Mouse (Mus musculus) neural tube, embryonic 12.5 days (tissue): ENCODE measurements around the gene Tppp2. TPM values are rescaled to one million over a fixed set of nuclear protein-coding genes. Genes with fewer than 3 reads are reported as not detected.

ENCODE experiments used
- ATAC-seq: fragments of 200-750 bp; cut with Nextera tagmentation; 2 replicates; pipeline ENCODE4 v1.8.0; 2017; ENCODE audit warnings: low read depth, mild to moderate bottlenecking, moderate TSS enrichment, moderate library complexity; ENCODE audit not compliant: low FRiP score
- H3K27ac ChIP-seq: fragments of 300-500 bp; sonication (generic); 2 replicates; pipeline ENCODE4 v1.5.1; 2016
- H3K27me3 ChIP-seq: fragments of 300-500 bp; sonication (generic); replicated peaks from 2 replicates; pipeline ENCODE4 v1.6.1; 2016; ENCODE audit warnings: mild to moderate bottlenecking
- H3K36me3 ChIP-seq: fragments of 300-500 bp; sonication (generic); 2 replicates; pipeline ENCODE4 v1.6.1; 2016; ENCODE audit warnings: mild to moderate bottlenecking
- H3K4me1 ChIP-seq: fragments of 300-500 bp; sonication (generic); 2 replicates; pipeline ENCODE4 v1.6.1; 2016
- H3K4me2 ChIP-seq: fragments of 300-500 bp; sonication (generic); replicated peaks from 2 replicates; pipeline ENCODE4 v1.6.1; 2016; ENCODE audit warnings: mild to moderate bottlenecking
- H3K4me3 ChIP-seq: fragments of 300-500 bp; sonication (generic); 2 replicates; pipeline ENCODE4 v1.5.1; 2016
- H3K9ac ChIP-seq: fragments of 300-500 bp; sonication (generic); 2 replicates; pipeline ENCODE4 v1.6.1; 2016; ENCODE audit warnings: mild to moderate bottlenecking
- H3K9me3 ChIP-seq: fragments of 300-500 bp; sonication (generic); 2 replicates; pipeline ENCODE4 v1.6.1; 2016; ENCODE audit warnings: mild to moderate bottlenecking
- WGBS: fragments of 180-500 bp; shearing (Covaris S2); methylation state at CpG from one replicate; pipeline ENCODE4 v1.1.7; 2016; 5-methylcytosine and 5-hydroxymethylcytosine counted together
- polyA plus RNA-seq: library from polyadenylated mRNA; unstranded; fragments of >200 nt; fragmentation: Nextera tagmentation; extraction: Ambion mirVana; gene quantifications from 2 replicates; pipeline ENCODE4 v1.2.1, GENCODE M21; 2016

Gene Tppp2
- not detected in 2 replicates for polyA plus RNA-seq

DNA sequence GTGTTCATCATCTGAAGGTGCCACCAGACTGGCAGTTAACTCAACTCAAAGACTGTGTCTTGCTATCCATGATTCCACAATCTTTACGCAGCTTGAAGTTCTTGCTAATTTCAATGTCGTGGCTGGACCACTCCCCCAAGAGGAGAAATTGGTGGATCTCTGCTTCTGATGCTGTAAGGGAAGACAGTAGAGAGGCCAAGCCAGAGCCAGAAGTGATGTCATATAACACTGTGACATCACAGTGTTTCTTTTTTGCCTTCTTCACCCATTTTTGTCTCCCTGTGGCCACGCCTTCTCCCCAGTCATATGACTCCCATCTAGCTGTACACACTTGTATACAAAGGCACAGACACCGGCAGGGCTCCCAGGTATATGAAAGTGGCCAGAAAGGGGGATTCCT lies at the start of gene Tppp2:
TSS of gene Tppp2 (plus strand) at position 301 of the 400 bp plus-strand sequence.
- Histone ChIP-seq H3K4me1 (peaks cover 14% of the 10 kb centered on the region), H3K27me3 (peaks cover 7% of the 10 kb centered on the region), H3K4me3 (no peak within 1 kb of the TSS), H3K27ac (no peak within 1 kb of the TSS), H3K4me2 (no peak within 1 kb of the TSS), H3K36me3 (no peaks in the 10 kb centered on the region), H3K9ac (no peak within 1 kb of the TSS), H3K9me3 (no peaks in the 10 kb centered on the region)
- no peak for ATAC-seq
- WGBS: 90% methylated on average over 4 of the region's 4 CpGs

DNA sequence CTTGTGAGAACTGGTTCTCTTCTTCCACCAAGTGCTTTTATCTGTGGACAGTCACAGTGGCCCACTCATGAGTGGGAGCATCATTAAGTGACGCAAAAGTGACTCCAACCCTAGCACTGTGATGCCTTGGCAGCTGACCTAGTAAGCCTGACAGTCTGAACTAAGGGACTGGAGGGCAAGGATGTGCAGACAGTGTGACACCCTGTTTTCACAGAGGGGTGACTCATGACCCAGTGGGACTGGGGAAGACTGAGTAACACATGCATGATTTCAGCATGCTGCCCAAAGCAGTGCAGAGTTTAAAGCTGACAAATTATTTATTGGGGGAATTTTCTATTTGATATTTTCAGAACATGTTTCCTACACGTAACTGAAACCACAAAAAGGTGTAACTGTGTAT lies 47.5 kb upstream of the Tppp2 start:
- Histone ChIP-seq H3K9ac (no peak overlapping the region), H3K9me3 (no peaks in the 10 kb centered on the region), H3K4me3 (no peak overlapping the region), H3K36me3 (no peaks in the 10 kb centered on the region), H3K4me1 (no peaks in the 10 kb centered on the region), H3K27me3 (no peaks in the 10 kb centered on the region), H3K4me2 (no peak overlapping the region), H3K27ac (no peak overlapping the region)
- 79% methylated on average over 2 of the region's 2 CpGs for WGBS
- no peak for ATAC-seq

DNA sequence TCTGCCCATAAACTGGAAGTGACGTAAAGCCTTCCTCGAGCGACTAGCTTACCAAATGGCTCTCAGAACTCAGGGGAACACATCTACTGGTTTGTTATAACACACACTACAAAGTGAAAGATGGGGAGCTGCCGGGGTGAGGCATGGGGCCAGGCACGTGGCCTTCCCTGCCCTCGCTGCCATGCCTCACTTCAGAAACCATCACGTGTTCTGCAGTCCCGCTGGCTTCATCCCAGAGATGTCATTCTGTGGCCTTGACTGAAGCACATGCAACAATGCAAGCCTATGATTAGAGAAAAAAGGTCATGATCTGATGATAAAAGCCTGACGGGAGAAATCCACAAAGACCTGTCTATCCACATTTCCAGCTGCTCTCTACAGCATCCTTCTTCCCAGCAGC lies 46.5 kb upstream of the Tppp2 start:
- ATAC-seq: no peak
- Histone ChIP-seq H3K4me3 (no peak overlapping the region), H3K4me2 (no peak overlapping the region), H3K27me3 (no peaks in the 10 kb centered on the region), H3K36me3 (no peaks in the 10 kb centered on the region), H3K27ac (no peak overlapping the region), H3K4me1 (no peaks in the 10 kb centered on the region), H3K9me3 (no peaks in the 10 kb centered on the region), H3K9ac (no peak overlapping the region)
- 87% methylated on average over 9 of the region's 9 CpGs for WGBS

GRCm38 (mm10) chr14:51877517-51877916 lies 40.7 kb upstream of the Tppp2 start:
- Histone ChIP-seq H3K9me3 (no peaks in the 10 kb centered on the region), H3K4me2 (no peak overlapping the region), H3K9ac (no peak overlapping the region), H3K4me1 (no peaks in the 10 kb centered on the region), H3K27me3 (no peaks in the 10 kb centered on the region), H3K4me3 (no peak overlapping the region), H3K36me3 (no peaks in the 10 kb centered on the region), H3K27ac (no peak overlapping the region)
- WGBS: 90% methylated on average over 3 of the region's 3 CpGs
- no peak for ATAC-seq

DNA sequence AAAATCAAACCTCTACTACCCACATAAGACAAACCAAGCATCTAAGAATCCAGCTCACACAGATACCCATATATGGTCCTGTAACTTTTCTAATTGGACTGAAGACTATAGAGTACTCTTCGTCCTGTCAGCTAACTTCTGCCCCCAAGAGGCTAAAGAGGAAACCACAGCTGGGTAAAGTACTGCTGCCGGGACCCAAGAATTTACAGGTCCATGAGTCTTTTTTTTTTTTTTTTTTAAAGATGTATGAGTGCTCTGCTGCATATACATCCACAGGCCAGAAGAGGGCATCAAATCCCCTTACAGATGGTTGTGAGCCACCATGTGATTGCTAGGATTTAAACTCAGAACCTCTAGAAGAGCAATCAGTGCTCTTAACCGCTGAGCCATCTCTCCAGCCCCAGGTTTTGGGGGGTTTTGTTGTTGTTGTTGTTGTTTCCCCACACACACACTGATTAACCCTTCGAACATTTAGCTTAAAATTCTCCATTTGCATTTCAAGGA lies 34.6 kb upstream of the Tppp2 start:
- peaks cover 21% of the 10 kb centered on the region for H3K36me3 ChIP-seq
- WGBS: 1% methylated on average over 4 of the region's 4 CpGs
- no peak overlapping the region for H3K27ac ChIP-seq
- no peaks in the 10 kb centered on the region for H3K27me3 ChIP-seq
- peak overlapping the region; percentile 61 for H3K4me3 ChIP-seq
- peak; percentile 35 for ATAC-seq
- no peaks in the 10 kb centered on the region for H3K9me3 ChIP-seq
- peaks cover 11% of the 10 kb centered on the region for H3K4me1 ChIP-seq
- H3K4me2 ChIP-seq: peak overlapping the region; percentile 72
- no peak overlapping the region for H3K9ac ChIP-seq

- Histone ChIP-seq H3K27me3 (no peaks in the 10 kb centered on the region), H3K36me3 (peaks cover 26% of the 10 kb centered on the region), H3K9me3 (no peaks in the 10 kb centered on the region), H3K27ac (peak overlapping the region; percentile 33; the same call in 1 of the 2 replicates), H3K4me1 (peaks cover 11% of the 10 kb centered on the region), H3K9ac (0 out of 2 replicates have a peak overlapping the region, but pooled peaks have one; percentile 23), H3K4me3 (peak overlapping the region; percentile 61), H3K4me2 (peak overlapping the region; percentile 72)
- peak; percentile 61 for ATAC-seq
- 1% methylated on average over 13 of the region's 14 CpGs for WGBS
Measured at GRCm38 (mm10) chr14:51884031-51884544, 34.1 kb upstream of the Tppp2 start.

- peak within 1 kb of the TSS; percentile 71 for H3K9ac ChIP-seq
- ATAC-seq: peak; percentile 99
- WGBS: under 1% methylated on average over 43 of the region's 43 CpGs
Measured at GRCm38 (mm10) chr14:51884598-51885331, 33.5 kb upstream of the Tppp2 start, which contains the start of gene Mettl17. TSS of gene Mettl17 (plus strand) at chr14:51884842.

DNA sequence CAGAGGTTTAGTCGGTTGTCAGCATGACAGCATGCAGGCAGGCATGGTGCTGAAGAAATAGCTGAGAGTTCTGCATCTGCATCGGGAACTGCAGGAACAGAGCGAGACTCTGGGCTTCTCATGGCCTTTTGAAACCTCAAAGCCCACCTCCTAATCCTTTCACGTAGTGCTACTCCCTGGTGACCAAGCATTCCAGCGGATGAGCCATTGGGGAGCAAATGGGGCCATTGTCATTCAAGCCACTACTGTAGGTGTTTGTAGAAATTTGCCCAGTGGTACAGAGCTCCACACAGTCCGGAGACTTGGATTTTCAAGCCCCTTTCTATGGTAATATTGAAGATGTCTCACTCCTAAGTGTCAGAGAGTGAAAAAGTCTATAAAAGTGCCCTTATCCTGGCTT lies 32.2 kb upstream of the Tppp2 start:
- H3K27ac ChIP-seq: no peak overlapping the region
- no peaks in the 10 kb centered on the region for H3K9me3 ChIP-seq
- H3K36me3 ChIP-seq: peaks cover 45% of the 10 kb centered on the region
- peak overlapping the region; percentile 72 for H3K4me2 ChIP-seq
- peaks cover 11% of the 10 kb centered on the region for H3K4me1 ChIP-seq
- no peak overlapping the region for H3K9ac ChIP-seq
- H3K27me3 ChIP-seq: no peaks in the 10 kb centered on the region
- ATAC-seq: no peak
- WGBS: 56% methylated on average over 6 of the region's 6 CpGs
- H3K4me3 ChIP-seq: no peak overlapping the region

More at GRCm38 (mm10) chr14:51884598-51885331, 33.5 kb upstream of the Tppp2 start, which contains the start of gene Mettl17:
- peak within 1 kb of the TSS; percentile 72 for H3K4me2 ChIP-seq
- H3K4me3 ChIP-seq: peak within 1 kb of the TSS; percentile 61
- no peaks in the 10 kb centered on the region for H3K27me3 ChIP-seq
- no peaks in the 10 kb centered on the region for H3K9me3 ChIP-seq
- peak within 1 kb of the TSS; percentile 33; the same call in 1 of the 2 replicates for H3K27ac ChIP-seq
- H3K4me1 ChIP-seq: peaks cover 11% of the 10 kb centered on the region
- peaks cover 32% of the 10 kb centered on the region for H3K36me3 ChIP-seq

- Histone ChIP-seq H3K9me3 (no peaks in the 10 kb centered on the region), H3K36me3 (peaks cover 62% of the 10 kb centered on the region), H3K4me3 (no peak overlapping the region), H3K9ac (no peak overlapping the region), H3K27ac (no peak overlapping the region), H3K4me2 (no peak overlapping the region), H3K4me1 (peaks cover 11% of the 10 kb centered on the region), H3K27me3 (no peaks in the 10 kb centered on the region)
- ATAC-seq: no peak
- WGBS: 88% methylated on average over 6 of the region's 6 CpGs
Measured at GRCm38 (mm10) chr14:51889833-51890232, 28.4 kb upstream of the Tppp2 start.

DNA sequence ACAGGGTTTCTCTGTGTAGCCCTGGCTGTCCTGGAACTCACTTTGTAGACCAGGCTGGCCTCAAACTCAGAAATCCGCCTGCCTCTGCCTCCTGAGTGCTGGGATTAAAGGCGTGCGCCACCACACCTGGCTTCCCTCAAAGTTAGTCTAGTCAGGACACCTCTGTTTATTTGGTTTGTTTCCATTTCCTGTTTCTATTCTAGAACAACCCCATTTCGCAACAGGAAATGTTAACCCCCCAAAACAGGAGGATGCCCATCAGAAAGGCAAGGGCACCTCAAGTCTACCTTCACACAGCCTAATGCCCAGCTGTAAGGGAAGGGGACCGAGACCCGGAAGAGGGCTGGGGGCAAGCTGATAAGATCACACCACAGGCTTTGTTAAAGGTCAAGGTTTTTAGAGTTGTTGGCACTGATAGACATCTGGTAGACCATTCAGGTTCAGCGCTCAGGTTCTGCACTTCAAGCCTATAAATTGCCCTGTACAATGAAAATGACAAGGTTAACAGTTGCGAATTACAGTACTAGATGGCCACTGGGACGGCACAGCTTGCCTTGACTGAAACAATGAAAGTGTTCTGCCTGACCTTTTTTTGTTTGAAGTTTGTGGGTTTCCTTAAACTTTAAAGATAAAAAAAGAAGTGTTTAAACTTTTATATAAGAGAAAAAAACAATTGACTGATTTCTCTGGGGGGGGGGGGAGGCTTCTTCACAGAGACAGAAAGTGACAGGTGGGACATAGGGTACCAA lies 25.9 kb upstream of the Tppp2 start, which contains the start of gene Slc39a2:
TSS of gene Slc39a2 (plus strand) at position 699 of the 749 bp plus-strand sequence.
- ATAC-seq: no peak
- 94% methylated on average over 9 of the region's 9 CpGs for WGBS
- Histone ChIP-seq H3K4me2 (no peak within 1 kb of the TSS), H3K9me3 (no peaks in the 10 kb centered on the region), H3K9ac (no peak within 1 kb of the TSS), H3K4me1 (no peaks in the 10 kb centered on the region), H3K4me3 (no peak within 1 kb of the TSS), H3K27ac (no peak within 1 kb of the TSS), H3K27me3 (no peaks in the 10 kb centered on the region), H3K36me3 (peaks cover 57% of the 10 kb centered on the region)

GRCm38 (mm10) chr14:51893094-51893794 lies 25.0 kb upstream of the Tppp2 start:
- no peak overlapping the region for H3K4me3 ChIP-seq
- H3K27me3 ChIP-seq: no peaks in the 10 kb centered on the region
- H3K27ac ChIP-seq: no peak overlapping the region
- ATAC-seq: no peak
- H3K4me2 ChIP-seq: no peak overlapping the region
- H3K36me3 ChIP-seq: peaks cover 48% of the 10 kb centered on the region
- 33% methylated on average over 10 of the region's 10 CpGs for WGBS
- no peak overlapping the region for H3K9ac ChIP-seq
- H3K4me1 ChIP-seq: no peaks in the 10 kb centered on the region
- H3K9me3 ChIP-seq: no peaks in the 10 kb centered on the region
